Mouse (Mus musculus): ENCODE results near the gene Olfr406.

Gene Olfr406

GRCm38 (mm10) chr11:74259508-74259907, at the start of gene Olfr406:
Gene Olfr406, plus strand, starts transcription at chr11:74259808.
- DNase-seq, result no peak

- DNase-seq, result no peak
Measured at GRCm38 (mm10) chr11:74211279-74211678, 48.3 kb upstream of the Olfr406 start, which contains the start of gene Olfr43. Gene Olfr43, minus strand, starts transcription at chr11:74211379.

GRCm38 (mm10) chr11:74241201-74241600, 18.4 kb upstream of the Olfr406 start:
- no peak for DNase-seq

- DNase-seq, result no peak
Measured at GRCm38 (mm10) chr11:74283436-74283835, 23.8 kb downstream of the Olfr406 start, which contains the start of gene Olfr59. Gene Olfr59, plus strand, starts transcription at chr11:74283736.

- no peak for DNase-seq
Measured at GRCm38 (mm10) chr11:74287256-74287655, 27.6 kb downstream of the Olfr406 start.
